Mouse (Mus musculus) c-Kit-positive CD71-positive TER-119-positive erythroid progenitor cells, embryonic 14.5 days (primary cell): ENCODE results near the gene Il5ra.

Source experiments
- DNase-seq: peaks from one replicate; pipeline ENCODE4 v3.0.0-alpha.2; 2013; ENCODE audit warnings: low spot score

Gene Il5ra

GRCm38 (mm10) chr6:106738229-106738628 is 10.6 kb downstream of the Il5ra start:
- no peak for DNase-seq

- no peak for DNase-seq
Observed at GRCm38 (mm10) chr6:106732563-106732962, 16.3 kb downstream of the Il5ra start.

GRCm38 (mm10) chr6:106729682-106730314 is 19.0 kb downstream of the Il5ra start:
- no peak for DNase-seq

- no peak for DNase-seq
Observed at GRCm38 (mm10) chr6:106727703-106728102, 21.1 kb downstream of the Il5ra start.

- no peak for DNase-seq
Observed at GRCm38 (mm10) chr6:106726078-106726477, 22.8 kb downstream of the Il5ra start.

- DNase-seq, result no peak
Observed at GRCm38 (mm10) chr6:106725642-106726041, 23.2 kb downstream of the Il5ra start.

GRCm38 (mm10) chr6:106705506-106706035 is 43.3 kb downstream of the Il5ra start:
- DNase-seq, result no peak

- no peak for DNase-seq
Observed at GRCm38 (mm10) chr6:106701931-106702330, 46.9 kb downstream of the Il5ra start.

GRCm38 (mm10) chr6:106675581-106675980 is 73.3 kb downstream of the Il5ra start:
- no peak for DNase-seq

GRCm38 (mm10) chr6:106663780-106664651 is 84.8 kb downstream of the Il5ra start:
- peak; percentile 28 for DNase-seq
